Mouse (Mus musculus): ENCODE data around the gene Prpsap2.
A peak's percentile ranks its signal among the peaks of the same experiment; 100 is the strongest.

- TF ChIP-seq POLR2A (IDR thresholded peaks at IDR 0.05; ENCODE audit: extremely low read depth, insufficient read depth, low read length): no peak
- peak; percentile 81 for TF ChIP-seq CTCF (IDR thresholded peaks at IDR 0.05; ENCODE audit: low read depth, low read length)
Measured at GRCm38 (mm10) chr11:61714346-61715117, 47.4 kb downstream of the Prpsap2 start.
